Comparison of ENCODE assay signal across 8 mouse cellular contexts in genomic region chr4:115062540-115062874, GRCm38 (mm10). TPM values are rescaled to one million over a fixed set of nuclear protein-coding genes. Genes with fewer than 3 reads are reported as not detected.
A peak's percentile ranks its signal among the peaks of the same experiment; 100 is the strongest.
DNase-seq lines count a peak whose midpoint lies in the region; ATAC-seq and TF ChIP-seq lines count a peak whose summit lies in the region.

No protein-coding gene starts in this region.

- H3K4me2 ChIP-seq in forebrain, embryonic 11.5 days (ENCODE audit: low read depth, low read length, severe bottlenecking) = peak overlapping the region; percentile 88

- H3K27me3 ChIP-seq in forebrain, embryonic 11.5 days (ENCODE audit: control insufficient read depth, insufficient read depth, low read length) = peaks cover 81% of the 10 kb centered on the region

- 4% methylated on average over 9 of the region's 9 CpGs for WGBS in lung, adult 2 months
- 2% methylated on average over 9 of the region's 9 CpGs for WGBS in forebrain, embryonic 11.5 days

- H3K9ac ChIP-seq in forebrain, embryonic 11.5 days (ENCODE audit: low read length) = no peak overlapping the region; the same call in 1 of the 2 replicates

- ATAC-seq in forebrain, embryonic 11.5 days (replicated peaks; ENCODE audit: low FRiP score) = peak; percentile 16; the same call in 1 of the 2 replicates

- H3K4me1 ChIP-seq in lung, adult 2 months (ENCODE audit: control insufficient read depth, insufficient read depth, low read length) = no peaks in the 10 kb centered on the region; the same call in 1 of the 2 replicates
- H3K4me1 ChIP-seq in forebrain, embryonic 11.5 days (replicated peaks; ENCODE audit: control insufficient read depth, insufficient read depth, low read length) = peaks cover 4% of the 10 kb centered on the region; the same call in 1 of the 2 replicates

- no peak for TF ChIP-seq POLR2A in lung, adult 2 months (IDR thresholded peaks at IDR 0.05; ENCODE audit: borderline replicate concordance, extremely low read depth, low read depth, low read length)

- no peaks in the 10 kb centered on the region for H3K9me3 ChIP-seq in forebrain, embryonic 11.5 days (ENCODE audit: control insufficient read depth, low read length)

- peak overlapping the region; percentile 58 for H3K4me3 ChIP-seq in lung, adult 2 months (replicated peaks; ENCODE audit: extremely low read depth, low read depth, low read length)
- peak overlapping the region; percentile 31 for H3K4me3 ChIP-seq in forebrain, embryonic 11.5 days (ENCODE audit: low read depth, low read length)

- H3K27ac ChIP-seq in forebrain, embryonic 11.5 days (ENCODE audit: low read depth, low read length) = no peak overlapping the region

- H3K36me3 ChIP-seq in forebrain, embryonic 11.5 days (ENCODE audit: control insufficient read depth, insufficient read depth, low read length) = no peaks in the 10 kb centered on the region

- TF ChIP-seq CTCF in lung, adult 2 months (IDR thresholded peaks at IDR 0.05; ENCODE audit: insufficient read depth, low read length) = no peak

- DNase-seq in lung, adult 2 months = no peak
- no peak for DNase-seq in lung, postnatal 25 days (ENCODE audit: low spot score)
- no peak for DNase-seq in forebrain, embryonic 11.5 days (ENCODE audit: low spot score)
- DNase-seq in liver = peak; percentile 58
- DNase-seq in retina, embryonic 14.5 days (ENCODE audit: low spot score) = peak; percentile 32
- no peak for DNase-seq in natural killer cell, adult 2 months (ENCODE audit: low spot score in 2 of 2)
- no peak for DNase-seq in layer of hippocampus, adult 18-20 months (ENCODE audit: low spot score in 2 of 2)
- no peak for DNase-seq in cerebellum, adult 9-11 months

RNA-seq across cellular contexts. Expression of gene Tal1, which starts 6.3 kb away (rescaled TPM):
- polyA plus RNA-seq in lung, adult 2 months (2012; rRNA removed) = 11.1 and 20.9 TPM in 2 replicates
- 3.4 and 3.7 TPM in 2 replicates for polyA plus RNA-seq in forebrain, embryonic 11.5 days (2014; fragmentation: Nextera tagmentation; extraction: Ambion mirVana)
- total RNA-seq in layer of hippocampus, adult 18-20 months (2021) = 1 to 10 TPM in 1 of 2 experiments, under 1 TPM in 1; 0.84 to 1.3 TPM

RNA-seq across cellular contexts. Expression of gene Pdzk1ip1, which starts 26.0 kb away (rescaled TPM):
- polyA plus RNA-seq in lung, adult 2 months (2012; rRNA removed) = 126 and 171 TPM in 2 replicates
- polyA plus RNA-seq in forebrain, embryonic 11.5 days (2014; fragmentation: Nextera tagmentation; extraction: Ambion mirVana) = 13.8 and 16.2 TPM in 2 replicates
- total RNA-seq in layer of hippocampus, adult 18-20 months (2021) = under 1 TPM; 0.41 to 0.67 TPM

Comparison
In these comparisons a context has a peak if more than half of its experiments do, and no peak if none do; other contexts are left out.
1. DNase-seq: peak in liver (single experiment) and retina, embryonic 14.5 days (single experiment); none in lung, adult 2 months (single experiment), lung, postnatal 25 days (single experiment), forebrain, embryonic 11.5 days (single experiment), natural killer cell, adult 2 months (0 of 2), layer of hippocampus, adult 18-20 months (0 of 2) and cerebellum, adult 9-11 months (single experiment).